Mouse (Mus musculus): ENCODE results near the gene Gpr174. TPM values are rescaled to one million over a fixed set of nuclear protein-coding genes. Genes with fewer than 3 reads are reported as not detected.

Gpr174 gene
- total RNA-seq, 1 experiment from 2014 or later, result 0.14 TPM

Other genes starting within 250 kb of the Gpr174 start
- 2.0 and 4.3 TPM in 2 replicates for gene P2ry10, start 167.4 kb upstream of the Gpr174 start, total RNA-seq (2017)
- 0.58 and 1.1 TPM in 2 replicates for gene P2ry10b, start 107.0 kb upstream of the Gpr174 start, total RNA-seq (2017)
- gene Itm2a, start 147.5 kb downstream of the Gpr174 start, total RNA-seq (2017), result 3.2 and 4.3 TPM in 2 replicates

All from common myeloid progenitor, adult 5-6 weeks (primary cell).